Mouse (Mus musculus): ENCODE measurements at regions not wholly inside any gene's neighbourhood (a gene's known extent, or its start where the extent isn't known, plus 50 kb on each side); places are given as distances from the start of the nearest gene placed in this dataset.
A peak's percentile ranks its signal among the peaks of the same experiment; 100 is the strongest.
"Not testable (repeated sequence)": the region's sequence is repeated elsewhere in the genome, so short reads cannot be mapped to it uniquely, and the experiment has no call there.

- no peak for DNase-seq
Observed at GRCm38 (mm10) chr12:70633194-70633593, 180.3 kb downstream of the Tmx1 start.

GRCm38 (mm10) chr12:70633622-70634365 lies 180.9 kb downstream of the Tmx1 start:
- no peak for DNase-seq

GRCm38 (mm10) chr12:70635997-70636396 lies 183.1 kb downstream of the Tmx1 start:
- DNase-seq = no peak

- DNase-seq = no peak
Observed at GRCm38 (mm10) chr12:70640186-70640585, 185.1 kb upstream of the Frmd6 start.

GRCm38 (mm10) chr12:70644910-70645309 lies 180.4 kb upstream of the Frmd6 start:
- DNase-seq = no peak

GRCm38 (mm10) chr12:70645407-70645806 lies 179.9 kb upstream of the Frmd6 start:
- no peak for DNase-seq

- DNase-seq = no peak
Observed at GRCm38 (mm10) chr12:70647516-70647915, 177.8 kb upstream of the Frmd6 start.

- no peak for DNase-seq
Observed at GRCm38 (mm10) chr12:70648179-70648811, 177.0 kb upstream of the Frmd6 start.

GRCm38 (mm10) chr12:70648812-70649188 lies 176.5 kb upstream of the Frmd6 start:
- DNase-seq = no peak

- DNase-seq = no peak
Observed at GRCm38 (mm10) chr12:70649691-70650090, 175.6 kb upstream of the Frmd6 start.

- no peak for DNase-seq
Observed at GRCm38 (mm10) chr12:70650470-70650869, 174.8 kb upstream of the Frmd6 start.

- DNase-seq = no peak
Observed at GRCm38 (mm10) chr12:70652751-70653150, 172.6 kb upstream of the Frmd6 start.

GRCm38 (mm10) chr12:70653971-70654370 lies 171.3 kb upstream of the Frmd6 start:
- DNase-seq = no peak

GRCm38 (mm10) chr12:70654546-70654945 lies 170.8 kb upstream of the Frmd6 start:
- no peak for DNase-seq

GRCm38 (mm10) chr12:70655411-70655811 lies 169.9 kb upstream of the Frmd6 start:
- no peak for DNase-seq

GRCm38 (mm10) chr12:70655900-70656544 lies 169.3 kb upstream of the Frmd6 start:
- DNase-seq = no peak

- DNase-seq = peak; percentile 70
Observed at GRCm38 (mm10) chr12:70656805-70657492, 168.4 kb upstream of the Frmd6 start.

GRCm38 (mm10) chr12:70657493-70657810 lies 167.9 kb upstream of the Frmd6 start:
- DNase-seq = no peak

GRCm38 (mm10) chr12:70658106-70658505 lies 167.2 kb upstream of the Frmd6 start:
- no peak for DNase-seq

- no peak for DNase-seq
Observed at GRCm38 (mm10) chr12:70660388-70660787, 164.9 kb upstream of the Frmd6 start.

- DNase-seq = not testable (repeated sequence)
Observed at GRCm38 (mm10) chr12:70668158-70668557, 157.2 kb upstream of the Frmd6 start.

- no peak for DNase-seq
Observed at GRCm38 (mm10) chr12:70672115-70672514, 153.2 kb upstream of the Frmd6 start.

- DNase-seq = no peak
Observed at GRCm38 (mm10) chr12:70673188-70673587, 152.1 kb upstream of the Frmd6 start.

- no peak for DNase-seq
Observed at GRCm38 (mm10) chr12:70674144-70674543, 151.2 kb upstream of the Frmd6 start.
